Mouse (Mus musculus) limb, embryonic 10.5 days (tissue): Measurements from ENCODE around the gene Hspg2. TPM values are rescaled to one million over a fixed set of nuclear protein-coding genes. Genes with fewer than 3 reads are reported as not detected.

ENCODE experiments used
- DNase-seq: peaks from one replicate; pipeline ENCODE4 v3.0.0-alpha.2; 2017; ENCODE audit warnings: low spot score
- H3K27ac ChIP-seq: fragments of 300-500 bp; sonication (generic); 2 replicates; pipeline ENCODE4 v1.5.1; 2016; ENCODE audit warnings: mild to moderate bottlenecking
- H3K27me3 ChIP-seq: fragments of 300-500 bp; sonication (generic); 2 replicates; pipeline ENCODE4 v1.6.1; 2016; ENCODE audit warnings: low read depth, mild to moderate bottlenecking; ENCODE audit not compliant: poor library complexity, severe bottlenecking
- H3K36me3 ChIP-seq: fragments of 300-500 bp; sonication (generic); 2 replicates; pipeline ENCODE4 v1.6.1; 2016; ENCODE audit warnings: mild to moderate bottlenecking, moderate library complexity
- H3K4me1 ChIP-seq: fragments of 300-500 bp; sonication (generic); 2 replicates; pipeline ENCODE4 v1.6.1; 2016
- H3K4me3 ChIP-seq: fragments of 300-500 bp; sonication (generic); 2 replicates; pipeline ENCODE4 v1.5.1; 2016; ENCODE audit warnings: mild to moderate bottlenecking, moderate library complexity
- H3K9me3 ChIP-seq: fragments of 300-500 bp; sonication (generic); replicated peaks from 2 replicates; pipeline ENCODE4 v1.6.1; 2016; ENCODE audit warnings: mild to moderate bottlenecking
- WGBS: fragments of 180-500 bp; shearing (Covaris S2); methylation state at CpG from one replicate; pipeline ENCODE4 v1.1.7; 2016; 5-methylcytosine and 5-hydroxymethylcytosine counted together
- polyA plus RNA-seq: library from polyadenylated mRNA; unstranded; fragments of >200 nt; fragmentation: Nextera tagmentation; extraction: Ambion mirVana; gene quantifications from 2 replicates; pipeline ENCODE4 v1.2.1, GENCODE M21; 2016

Hspg2 gene
- polyA plus RNA-seq, 1 experiment from 2014 or later = 23.3 TPM

- no peak overlapping the region for H3K4me3 ChIP-seq
- no peak overlapping the region for H3K27ac ChIP-seq
- no peaks in the 10 kb centered on the region for H3K4me1 ChIP-seq
- DNase-seq = no peak
- H3K27me3 ChIP-seq = no peaks in the 10 kb centered on the region
- WGBS = 94% methylated on average over 6 of the region's 6 CpGs
- H3K36me3 ChIP-seq = peaks cover 92% of the 10 kb centered on the region
- no peaks in the 10 kb centered on the region for H3K9me3 ChIP-seq
Measured at GRCm38 (mm10) chr4:137527872-137528271, 59.3 kb downstream of the Hspg2 start.

DNA sequence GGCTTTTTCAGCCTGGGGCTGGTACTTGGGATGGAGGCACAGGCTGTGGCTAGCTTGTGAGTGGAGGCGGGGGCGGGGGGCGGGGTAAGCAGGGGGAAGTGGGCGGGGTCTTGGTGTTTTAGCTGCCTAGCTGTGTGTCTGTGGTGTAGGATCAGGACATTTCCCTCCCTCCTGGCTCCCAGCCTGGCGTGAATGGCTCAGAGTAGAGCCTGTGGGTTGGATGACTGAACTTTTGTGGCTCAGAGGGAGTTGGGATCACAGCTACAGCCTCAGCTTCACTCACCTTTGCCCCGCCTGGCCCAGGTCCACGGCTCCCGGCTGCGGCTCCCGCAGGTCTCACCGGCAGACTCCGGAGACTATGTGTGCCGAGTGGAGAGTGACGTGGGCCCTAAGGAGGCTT, 71.8 kb downstream of the Hspg2 start:
- Histone ChIP-seq H3K4me1 (no peaks in the 10 kb centered on the region), H3K4me3 (no peak overlapping the region), H3K27ac (no peak overlapping the region), H3K27me3 (no peaks in the 10 kb centered on the region), H3K9me3 (no peaks in the 10 kb centered on the region), H3K36me3 (peaks cover 96% of the 10 kb centered on the region)
- 79% methylated on average over 14 of the region's 14 CpGs for WGBS
- no peak for DNase-seq

DNA sequence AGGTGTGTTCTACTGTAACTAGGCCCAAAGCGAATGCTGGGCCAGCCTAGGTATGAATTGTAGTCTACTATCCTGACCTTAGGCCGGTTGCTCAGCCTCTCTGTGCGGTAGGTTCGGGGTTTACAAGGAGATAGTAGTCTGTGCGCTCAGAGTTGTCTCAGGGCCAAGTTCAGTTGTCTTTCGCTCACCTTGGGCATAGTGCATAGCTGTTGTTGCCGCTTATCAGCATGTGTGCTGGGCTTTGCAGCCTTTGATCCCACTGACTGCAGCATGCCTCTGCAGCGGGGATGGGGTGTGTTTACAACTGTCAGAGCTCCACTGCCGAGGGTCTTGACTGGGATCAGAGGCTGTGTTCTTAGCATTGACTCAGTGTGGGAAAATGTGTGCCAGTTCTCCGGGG, 74.4 kb downstream of the Hspg2 start:
- no peak overlapping the region for H3K4me3 ChIP-seq
- H3K36me3 ChIP-seq = peaks cover 100% of the 10 kb centered on the region
- no peaks in the 10 kb centered on the region for H3K27me3 ChIP-seq
- no peaks in the 10 kb centered on the region for H3K4me1 ChIP-seq
- 90% methylated on average over 10 of the region's 10 CpGs for WGBS
- H3K9me3 ChIP-seq = no peaks in the 10 kb centered on the region
- DNase-seq = no peak
- no peak overlapping the region for H3K27ac ChIP-seq

DNA sequence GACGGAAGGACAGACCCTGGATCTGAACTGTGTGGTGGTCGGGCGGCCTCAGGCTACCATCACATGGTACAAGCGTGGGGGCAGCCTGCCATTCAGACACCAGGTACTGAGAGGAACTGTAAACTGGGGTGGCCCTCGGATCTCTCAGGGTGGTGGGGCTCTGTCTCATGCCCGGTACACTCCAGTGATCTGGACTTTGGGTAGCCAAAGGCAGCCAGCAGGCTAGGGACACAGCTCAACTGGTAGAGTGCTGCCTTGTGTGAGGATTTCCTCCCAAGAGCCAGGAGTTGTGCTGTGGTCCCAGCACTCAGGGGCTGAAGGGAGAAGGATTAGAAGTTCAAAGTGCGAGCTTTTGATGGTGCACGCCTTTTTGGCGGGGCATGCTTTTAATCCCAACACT, 77.0 kb downstream of the Hspg2 start:
- H3K36me3 ChIP-seq = peaks cover 100% of the 10 kb centered on the region
- whole genome bisulfite sequencing = 93% methylated on average over 9 of the region's 9 CpGs

GRCm38 (mm10) chr4:137546003-137546525, 77.5 kb downstream of the Hspg2 start:
- DNase-seq = peak; percentile 55
- no peaks in the 10 kb centered on the region for H3K27me3 ChIP-seq
- no peaks in the 10 kb centered on the region for H3K4me1 ChIP-seq
- H3K9me3 ChIP-seq = no peaks in the 10 kb centered on the region
- WGBS = 78% methylated on average over 5 of the region's 5 CpGs
- no peak overlapping the region for H3K4me3 ChIP-seq
- H3K27ac ChIP-seq = no peak overlapping the region
- H3K36me3 ChIP-seq = peaks cover 100% of the 10 kb centered on the region

More for the DNA sequence above, 77.0 kb downstream of the Hspg2 start:
- no peaks in the 10 kb centered on the region for H3K4me1 ChIP-seq
- H3K4me3 ChIP-seq = no peak overlapping the region
- no peak for DNase-seq
- H3K27ac ChIP-seq = no peak overlapping the region
- H3K9me3 ChIP-seq = no peaks in the 10 kb centered on the region
- no peaks in the 10 kb centered on the region for H3K27me3 ChIP-seq

DNA sequence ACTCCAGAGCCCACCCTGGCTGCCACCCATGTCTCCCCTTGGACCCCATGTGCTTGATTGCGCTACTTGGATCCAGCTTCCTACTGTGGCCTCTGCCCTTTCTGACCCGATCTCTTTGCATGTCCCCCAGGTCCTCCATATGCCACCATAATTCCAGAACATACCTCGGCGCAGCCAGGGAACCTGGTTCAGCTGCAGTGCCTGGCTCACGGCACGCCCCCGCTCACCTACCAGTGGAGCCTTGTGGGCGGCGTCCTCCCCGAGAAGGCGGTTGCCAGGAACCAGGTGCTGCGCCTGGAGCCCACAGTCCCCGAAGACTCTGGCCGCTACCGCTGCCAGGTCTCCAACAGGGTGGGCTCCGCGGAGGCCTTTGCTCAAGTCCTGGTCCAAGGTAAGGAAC, 84.9 kb downstream of the Hspg2 start:
- Histone ChIP-seq H3K27me3 (no peaks in the 10 kb centered on the region), H3K4me3 (no peak overlapping the region), H3K4me1 (no peaks in the 10 kb centered on the region), H3K36me3 (peaks cover 97% of the 10 kb centered on the region), H3K9me3 (no peaks in the 10 kb centered on the region), H3K27ac (no peak overlapping the region)
- WGBS = 96% methylated on average over 17 of the region's 17 CpGs
- no peak for DNase-seq

GRCm38 (mm10) chr4:137556673-137557210, 88.2 kb downstream of the Hspg2 start:
- DNase-seq = no peak
- Histone ChIP-seq H3K9me3 (no peaks in the 10 kb centered on the region), H3K4me1 (no peaks in the 10 kb centered on the region), H3K4me3 (no peak overlapping the region), H3K27me3 (no peaks in the 10 kb centered on the region), H3K27ac (no peak overlapping the region), H3K36me3 (peaks cover 95% of the 10 kb centered on the region)
- WGBS = 89% methylated on average over 16 of the region's 16 CpGs

- Histone ChIP-seq H3K27me3 (no peaks in the 10 kb centered on the region), H3K4me3 (no peak overlapping the region), H3K4me1 (peaks cover 8% of the 10 kb centered on the region), H3K27ac (no peak overlapping the region), H3K36me3 (peaks cover 50% of the 10 kb centered on the region), H3K9me3 (no peaks in the 10 kb centered on the region)
- WGBS = 88% methylated on average over 9 of the region's 9 CpGs
- DNase-seq = no peak
Measured at GRCm38 (mm10) chr4:137569873-137570272, 101.3 kb downstream of the Hspg2 start.

- H3K4me3 ChIP-seq = no peak within 1 kb of the TSS
- H3K9me3 ChIP-seq = no peaks in the 10 kb centered on the region
- DNase-seq = no peak
- peaks cover 22% of the 10 kb centered on the region for H3K27me3 ChIP-seq
- WGBS = 89% methylated on average over 10 of the region's 10 CpGs
- H3K27ac ChIP-seq = no peak within 1 kb of the TSS
- H3K4me1 ChIP-seq = peaks cover 5% of the 10 kb centered on the region; the same call in 1 of the 2 replicates
- H3K36me3 ChIP-seq = peaks cover 17% of the 10 kb centered on the region
Measured at GRCm38 (mm10) chr4:137574469-137574868, 105.9 kb downstream of the Hspg2 start, which contains the start of gene Ldlrad2. Gene Ldlrad2, minus strand, starts transcription at chr4:137574569.

DNA sequence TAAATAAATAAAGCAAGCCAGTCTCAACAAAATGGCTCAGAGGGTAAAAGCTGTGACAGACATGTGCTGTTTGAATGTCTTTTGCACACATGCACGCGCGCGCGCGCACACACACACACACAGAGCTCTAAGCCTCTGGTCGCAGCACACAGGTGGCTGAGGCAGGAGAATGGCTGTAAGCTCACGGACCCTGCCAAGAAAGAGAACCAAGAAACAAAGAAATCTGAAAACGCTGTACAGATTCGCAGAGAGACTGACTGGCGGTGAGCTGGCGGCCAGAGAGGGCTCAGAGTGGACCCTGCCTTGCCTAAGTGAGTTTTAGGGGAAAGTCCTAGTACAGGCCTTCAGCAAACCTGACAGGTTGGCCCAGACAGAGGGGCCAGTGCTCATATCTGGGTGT, 108.9 kb downstream of the Hspg2 start:
- H3K27me3 ChIP-seq = peaks cover 31% of the 10 kb centered on the region
- no peaks in the 10 kb centered on the region for H3K36me3 ChIP-seq
- peaks cover 10% of the 10 kb centered on the region for H3K4me1 ChIP-seq
- H3K27ac ChIP-seq = no peak overlapping the region
- DNase-seq = no peak
- no peak overlapping the region for H3K4me3 ChIP-seq
- 95% methylated on average over 12 of the region's 12 CpGs for WGBS
- H3K9me3 ChIP-seq = no peaks in the 10 kb centered on the region

DNA sequence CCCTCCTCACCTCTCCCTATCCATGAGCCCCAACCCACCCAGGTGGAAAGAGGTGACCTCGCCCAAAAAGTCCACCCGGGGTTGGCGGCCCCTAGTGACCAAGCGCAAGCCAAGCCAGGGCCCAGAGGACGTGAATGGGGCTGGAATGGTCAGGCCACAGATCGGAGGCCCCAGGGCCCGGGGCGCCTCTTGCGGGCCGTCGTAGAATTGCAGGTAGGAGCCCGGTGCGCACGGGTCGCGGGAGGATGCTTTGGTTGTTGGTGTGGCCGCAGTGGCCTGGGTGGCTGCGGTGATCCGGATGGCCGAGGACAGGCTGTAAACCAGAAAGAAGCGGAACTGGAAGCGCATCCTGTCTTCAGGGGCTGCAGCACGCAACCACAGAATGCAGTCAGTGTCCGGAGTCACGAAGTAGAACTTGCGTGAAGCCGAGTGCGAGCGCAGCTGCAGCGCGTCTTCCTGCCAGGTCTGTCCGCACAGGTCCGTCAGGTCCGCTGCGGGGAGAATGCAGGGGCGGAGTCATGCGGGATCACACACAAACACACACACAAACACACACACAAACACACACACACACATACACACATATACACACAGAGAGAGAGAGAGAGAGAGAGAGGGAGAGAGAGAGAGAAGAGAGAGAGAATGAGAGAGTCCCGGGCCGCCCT, 109.7 kb downstream of the Hspg2 start:
- WGBS = 5% methylated on average over 39 of the region's 39 CpGs
- H3K4me3 ChIP-seq = peak overlapping the region; percentile 51
- DNase-seq = peak; percentile 84
- peaks cover 10% of the 10 kb centered on the region for H3K4me1 ChIP-seq
- no peaks in the 10 kb centered on the region for H3K36me3 ChIP-seq
- H3K9me3 ChIP-seq = no peaks in the 10 kb centered on the region
- no peak overlapping the region for H3K27ac ChIP-seq
- peaks cover 31% of the 10 kb centered on the region for H3K27me3 ChIP-seq

DNA sequence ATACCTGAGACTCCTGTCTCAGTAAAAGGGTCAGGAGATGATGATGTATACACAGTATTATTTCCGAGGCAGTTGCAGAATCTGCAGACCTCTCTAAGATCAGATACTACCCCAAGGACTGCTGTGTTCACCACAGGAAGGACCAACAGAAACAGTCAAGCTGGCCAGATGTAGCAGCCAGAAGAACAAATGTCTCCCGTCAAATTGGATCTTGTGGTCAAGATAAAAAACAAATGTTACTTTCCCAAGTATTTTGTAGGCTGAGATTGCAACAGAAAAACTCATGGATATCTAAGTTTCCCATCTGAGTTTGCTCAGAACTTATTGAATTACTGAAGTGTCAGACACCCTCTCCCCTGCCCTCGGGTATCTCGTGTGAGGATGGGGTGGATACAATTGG, 111.2 kb downstream of the Hspg2 start:
- 63% methylated on average over 4 of the region's 4 CpGs for WGBS
- Histone ChIP-seq H3K36me3 (no peaks in the 10 kb centered on the region), H3K4me3 (no peak overlapping the region), H3K27me3 (peaks cover 31% of the 10 kb centered on the region), H3K9me3 (no peaks in the 10 kb centered on the region), H3K4me1 (peaks cover 10% of the 10 kb centered on the region), H3K27ac (no peak overlapping the region)
- no peak for DNase-seq

DNA sequence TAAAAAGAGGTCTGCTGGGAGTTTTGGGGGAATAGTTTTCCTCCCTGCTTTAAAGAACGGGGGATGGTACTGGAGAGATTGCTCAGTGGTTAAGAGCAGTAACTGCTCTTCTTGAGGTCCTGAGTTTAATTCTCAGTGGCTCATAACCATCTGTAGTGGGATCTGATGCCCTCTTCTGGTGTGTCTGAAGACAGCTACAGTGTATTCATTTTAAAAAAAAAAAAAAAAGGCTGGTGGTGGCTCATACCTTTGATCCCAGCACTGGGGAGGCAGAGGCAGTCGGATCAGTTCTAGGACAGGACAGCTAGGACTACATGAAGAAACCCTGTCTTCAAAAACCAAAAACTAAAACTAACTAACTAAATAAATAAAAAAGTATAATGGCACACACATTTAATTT, 111.7 kb downstream of the Hspg2 start:
- H3K36me3 ChIP-seq = no peaks in the 10 kb centered on the region
- H3K4me1 ChIP-seq = peaks cover 10% of the 10 kb centered on the region
- no peaks in the 10 kb centered on the region for H3K9me3 ChIP-seq
- no peak for DNase-seq
- H3K27me3 ChIP-seq = peaks cover 31% of the 10 kb centered on the region
- no peak overlapping the region for H3K27ac ChIP-seq
- H3K4me3 ChIP-seq = no peak overlapping the region
- 64% methylated on average over 2 of the region's 2 CpGs for WGBS
